Mouse (Mus musculus) heart, postnatal 10 days (tissue): ENCODE results near the gene L3hypdh. TPM values are rescaled to one million over a fixed set of nuclear protein-coding genes. Genes with fewer than 3 reads are reported as not detected.
"Not testable (repeated sequence)": the region's sequence is repeated elsewhere in the genome, so short reads cannot be mapped to it uniquely, and the experiment has no call there.

ENCODE experiments used
- DNase-seq, 2 experiments: peaks; one replicate each; pipeline ENCODE4 v3.0.0; 2021
- intact Hi-C: fragments of 180-260 bp; cut with DNase I; formaldehyde crosslinking; loops from one replicate; pipeline ENCODE4 v1.15.1; 2025
- microRNA-seq, 2 experiments: library from miRNA; unstranded; fragments of <30 nt; microRNA quantifications; one replicate each; pipeline ENCODE4 v1.2.0; 2022
- total RNA-seq, 2 experiments: library from RNA; stranded (reverse); gene quantifications; 2 replicates each; pipeline ENCODE4 v1.2.3; 2021

L3hypdh gene
- total RNA-seq, 2 experiments from 2014 or later = 10.3 to 13.8 TPM

GRCm38 (mm10) chr12:72057780-72058179 is 27.5 kb downstream of the L3hypdh start:
- intact Hi-C loops = no loop called here

GRCm38 (mm10) chr12:72053851-72054250 is 31.4 kb downstream of the L3hypdh start:
- intact Hi-C loops = no loop called here
- DNase-seq = no peak

More at GRCm38 (mm10) chr12:72057780-72058179, 27.5 kb downstream of the L3hypdh start:
- DNase-seq = no peak

- peak; percentile 30 to 50 for DNase-seq
These were observed 31.9 kb downstream of the L3hypdh start for GRCm38 (mm10) chr12:72053303-72053702.

GRCm38 (mm10) chr12:72052571-72052970 is 32.7 kb downstream of the L3hypdh start:
- intact Hi-C loops = no loop called here

More at GRCm38 (mm10) chr12:72053303-72053702, 31.9 kb downstream of the L3hypdh start:
- intact Hi-C loops = no loop called here

GRCm38 (mm10) chr12:72050821-72051220 is 34.4 kb downstream of the L3hypdh start:
- no peak for DNase-seq
- intact Hi-C loops = no loop called here

More at GRCm38 (mm10) chr12:72052571-72052970, 32.7 kb downstream of the L3hypdh start:
- DNase-seq = no peak

GRCm38 (mm10) chr12:72050156-72050555 is 35.1 kb downstream of the L3hypdh start:
- intact Hi-C loops = not testable (repeated sequence)

GRCm38 (mm10) chr12:72047513-72047912 is 37.7 kb downstream of the L3hypdh start:
- intact Hi-C loops = loop anchor here (1.0 to 5.0 kb wide), 3 partner anchors 65 to 279 kb away; partner anchors contain the start of gene Daam1
- peak in 1 of 2 experiments; percentile 23 for DNase-seq

More at GRCm38 (mm10) chr12:72050156-72050555, 35.1 kb downstream of the L3hypdh start:
- not testable (repeated sequence) for DNase-seq

GRCm38 (mm10) chr12:72041238-72041637 is 44.0 kb downstream of the L3hypdh start:
- intact Hi-C loops = no loop called here
- no peak for DNase-seq

- DNase-seq = no peak
- intact Hi-C loops = no loop called here
These were observed 45.7 kb downstream of the L3hypdh start for GRCm38 (mm10) chr12:72039501-72039900.

GRCm38 (mm10) chr12:72038866-72039265 is 46.4 kb downstream of the L3hypdh start:
- intact Hi-C loops = no loop called here
- no peak for DNase-seq

- intact Hi-C loops = no loop called here
- no peak for DNase-seq
These were observed 48.2 kb downstream of the L3hypdh start for GRCm38 (mm10) chr12:72037049-72037448.

- intact Hi-C loops = no loop called here
- no peak for DNase-seq
These were observed 49.1 kb downstream of the L3hypdh start for GRCm38 (mm10) chr12:72036097-72036661.

GRCm38 (mm10) chr12:72031794-72032193 is 53.4 kb downstream of the L3hypdh start:
- DNase-seq = peak; percentile 72 to 73
- intact Hi-C loops = no loop called here

- intact Hi-C loops = no loop called here
- peak; percentile 45 to 68 for DNase-seq
These were observed 54.1 kb downstream of the L3hypdh start for GRCm38 (mm10) chr12:72031171-72031570.

- DNase-seq = no peak
- intact Hi-C loops = no loop called here
These were observed 59.9 kb downstream of the L3hypdh start for GRCm38 (mm10) chr12:72025275-72025795.

GRCm38 (mm10) chr12:72023572-72023971 is 61.7 kb downstream of the L3hypdh start:
- DNase-seq = no peak
- intact Hi-C loops = no loop called here

Small RNAs within 50 kb of the gene (microRNA-seq; reads per million reads assigned to microRNA genes)
- gene Gm24466 = 0 reads per million in 2 experiments

Other genes starting within 250 kb of the L3hypdh start
- gene Gpr135, start 14.3 kb downstream of the L3hypdh start, total RNA-seq = under 1 TPM; 0.64 to 0.79 TPM
- gene Jkamp, start 150 bp upstream of the L3hypdh start, total RNA-seq = 10 to 100 TPM; 28.2 to 34.6 TPM
- not detected for gene Ccdc175, start 99.6 kb upstream of the L3hypdh start, total RNA-seq